Comparison of ENCODE assay signal across 8 mouse cellular contexts in genomic region chr19:32127180-32127850, GRCm38 (mm10). TPM values are rescaled to one million over a fixed set of nuclear protein-coding genes. Genes with fewer than 3 reads are reported as not detected.
DNase-seq lines count a peak whose midpoint lies in the region; ATAC-seq and TF ChIP-seq lines count a peak whose summit lies in the region.

No protein-coding gene starts in this region.

- H3K36me3 ChIP-seq in liver, embryonic 12.5 days = peaks cover 69% of the 10 kb centered on the region

- H3K4me1 ChIP-seq in liver, embryonic 12.5 days = no peaks in the 10 kb centered on the region

- 70% methylated on average over 10 of the region's 10 CpGs for WGBS in liver, embryonic 12.5 days (ENCODE audit: insufficient replicate concordance)

- H3K9me3 ChIP-seq in liver, embryonic 12.5 days (replicated peaks) = no peaks in the 10 kb centered on the region

- H3K4me3 ChIP-seq in gastrocnemius, adult 2 months = no peak overlapping the region
- H3K4me3 ChIP-seq in liver, embryonic 12.5 days = no peak overlapping the region

- no peak overlapping the region for H3K9ac ChIP-seq in liver, embryonic 12.5 days

- 0 out of 2 replicates have a peak, but pooled peaks have one; percentile 61 for ATAC-seq in liver, embryonic 12.5 days

- no peak overlapping the region for H3K27ac ChIP-seq in gastrocnemius, adult 2 months
- no peak overlapping the region for H3K27ac ChIP-seq in liver, embryonic 12.5 days

- TF ChIP-seq CTCF in gastrocnemius, adult 2 months (IDR thresholded peaks at IDR 0.05) = peak; percentile 72

- intact Hi-C loops in gastrocnemius, adult 2 months (cut with DNase I) = loop anchor here (5.0 to 10.0 kb wide), 3 partner anchors 87 to 260 kb away; partner anchors contain the start of gene Sgms1

- DNase-seq in gastrocnemius, adult 2 months = no peak
- DNase-seq in gastrocnemius, postnatal 10 days = no peak
- peak; percentile 41 to 51 for DNase-seq in B cell, adult 2 months
- DNase-seq in brain, adult 2 months (ENCODE audit: low read depth, low spot score) = peak; percentile 33
- no peak for DNase-seq in urinary bladder, postnatal 36 days (ENCODE audit: low spot score in 2 of 2)
- DNase-seq in adrenal gland, adult 2 months = no peak
- no peak for DNase-seq in spleen, adult 12 weeks (ENCODE audit: low spot score)

- H3K27me3 ChIP-seq in liver, embryonic 12.5 days (replicated peaks) = no peaks in the 10 kb centered on the region

- no peak overlapping the region for H3K4me2 ChIP-seq in liver, embryonic 12.5 days

RNA-seq across cellular contexts. Expression of gene Asah2, which starts 19.3 kb away (rescaled TPM):
- 1 to 10 TPM; 4.3 to 5.4 TPM for total RNA-seq in gastrocnemius, adult 2 months (2021)
- 10 to 100 TPM in 1 of 2 experiments, 1 to 10 TPM in 1; 9.6 to 11.4 TPM for total RNA-seq in gastrocnemius, postnatal 10 days (2021)
- 0.48 TPM in 2 replicates for polyA plus RNA-seq in liver, embryonic 12.5 days (2016; fragmentation: Nextera tagmentation; extraction: Ambion mirVana)
- total RNA-seq in adrenal gland, adult 2 months (2021) = 10 to 100 TPM; 20.5 to 25.7 TPM
- 12.1 and 13.0 TPM in 2 replicates for polyA plus RNA-seq in adrenal gland, adult 2 months (2012; rRNA removed)

Comparison
In these comparisons a context has a peak if more than half of its experiments do, and no peak if none do; other contexts are left out.
1. DNase-seq: peak in B cell, adult 2 months (2 of 2) and brain, adult 2 months (single experiment); none in gastrocnemius, adult 2 months (single experiment), gastrocnemius, postnatal 10 days (single experiment), urinary bladder, postnatal 36 days (0 of 2), adrenal gland, adult 2 months (single experiment) and spleen, adult 12 weeks (single experiment).